ENCODE assay signal across 9 mouse cellular contexts in genomic region chr2:152652901-152653620, GRCm38 (mm10). TPM values are rescaled to one million over a fixed set of nuclear protein-coding genes. Genes with fewer than 3 reads are reported as not detected.
DNase-seq lines count a peak whose midpoint lies in the region; ATAC-seq and TF ChIP-seq lines count a peak whose summit lies in the region.
"Had no signal": no experiment of that assay in that cellular context is flagged by ENCODE, and none has a peak within 500 bp of the region (broad histone marks: within the 10 kb centered on the region; RNA-seq: fewer than 3 reads in every experiment).

No protein-coding gene starts in this region.

- H3K4me2 ChIP-seq in forebrain, embryonic 15.5 days (replicated peaks) = no peak overlapping the region
- H3K4me2 ChIP-seq in forebrain, embryonic 11.5 days (ENCODE audit: low read depth, low read length, severe bottlenecking) = no peak overlapping the region
- H3K4me2 ChIP-seq: embryonic facial prominence, embryonic 13.5 days had no signal

- H3K4me1 ChIP-seq in forebrain, embryonic 15.5 days = peaks cover 16% of the 10 kb centered on the region
- no peaks in the 10 kb centered on the region for H3K4me1 ChIP-seq in forebrain, embryonic 11.5 days (replicated peaks; ENCODE audit: control insufficient read depth, insufficient read depth, low read length)

- 83% methylated on average over 10 of the region's 10 CpGs for WGBS in forebrain, embryonic 15.5 days
- whole genome bisulfite sequencing in forebrain, embryonic 11.5 days = 83% methylated on average over 10 of the region's 10 CpGs

- H3K79me3 ChIP-seq in C2C12 (ENCODE audit: low read depth) = no peaks in the 10 kb centered on the region

- H3K79me2 ChIP-seq in C2C12 (ENCODE audit: control insufficient read depth, insufficient read depth) = no peaks in the 10 kb centered on the region

- H3K27ac ChIP-seq in forebrain, embryonic 15.5 days (replicated peaks) = peak overlapping the region; percentile 91; the same call in 1 of the 2 replicates
- no peak overlapping the region for H3K27ac ChIP-seq in forebrain, embryonic 11.5 days (ENCODE audit: low read depth, low read length)
- H3K27ac ChIP-seq: embryonic facial prominence, embryonic 13.5 days had no signal

- no peak for DNase-seq in forebrain, embryonic 11.5 days (ENCODE audit: low spot score)
- DNase-seq in gastrocnemius, adult 8-10 months (ENCODE audit: low spot score in 2 of 2) = peak; percentile 41 to 59
- DNase-seq in kidney, adult 9 months = peak; percentile 57
- DNase-seq in monocyte, adult 2 months (ENCODE audit: low read depth in 1 of 2, low spot score in 2 of 2) = peak; percentile 40 to 55
- DNase-seq in T-cell, adult 2 months (ENCODE audit: low spot score) = no peak

- no peak overlapping the region for H3K9ac ChIP-seq in forebrain, embryonic 15.5 days (replicated peaks)
- H3K9ac ChIP-seq in forebrain, embryonic 11.5 days (ENCODE audit: low read length) = no peak overlapping the region
- H3K9ac ChIP-seq: embryonic facial prominence, embryonic 13.5 days had no signal

- no peaks in the 10 kb centered on the region for H3K27me3 ChIP-seq in forebrain, embryonic 15.5 days
- no peaks in the 10 kb centered on the region for H3K27me3 ChIP-seq in forebrain, embryonic 11.5 days (ENCODE audit: control insufficient read depth, insufficient read depth, low read length)
- H3K27me3 ChIP-seq in C2C12 (ENCODE audit: control insufficient read depth, insufficient read depth, insufficient read length) = no peaks in the 10 kb centered on the region
- H3K27me3 ChIP-seq: embryonic facial prominence, embryonic 13.5 days had no signal

- ATAC-seq in forebrain, embryonic 15.5 days (replicated peaks) = no peak
- no peak for ATAC-seq in forebrain, embryonic 11.5 days (replicated peaks; ENCODE audit: low FRiP score)
- no peak for ATAC-seq in cerebellum, adult (ENCODE audit: insufficient number of reproducible peaks, low FRiP score, low TSS enrichment)

- H3K36me3 ChIP-seq in forebrain, embryonic 15.5 days = no peaks in the 10 kb centered on the region
- no peaks in the 10 kb centered on the region for H3K36me3 ChIP-seq in forebrain, embryonic 11.5 days (ENCODE audit: control insufficient read depth, insufficient read depth, low read length)
- H3K36me3 ChIP-seq in C2C12 (ENCODE audit: control insufficient read depth, insufficient read depth) = no peaks in the 10 kb centered on the region
- H3K36me3 ChIP-seq: embryonic facial prominence, embryonic 13.5 days had no signal

- H3K4me3 ChIP-seq in forebrain, embryonic 15.5 days = no peak overlapping the region
- H3K4me3 ChIP-seq in forebrain, embryonic 11.5 days (ENCODE audit: low read depth, low read length) = no peak overlapping the region
- H3K4me3 ChIP-seq in C2C12 (ENCODE audit: insufficient read depth, poor library complexity, severe bottlenecking) = no peak overlapping the region
- H3K4me3 ChIP-seq: embryonic facial prominence, embryonic 13.5 days had no signal

- no peaks in the 10 kb centered on the region for H3K9me3 ChIP-seq in forebrain, embryonic 15.5 days
- H3K9me3 ChIP-seq in forebrain, embryonic 11.5 days (ENCODE audit: control insufficient read depth, low read length) = no peaks in the 10 kb centered on the region
- H3K9me3 ChIP-seq: embryonic facial prominence, embryonic 13.5 days had no signal

- peak overlapping the region; percentile 39 for H3ac ChIP-seq in C2C12 (ENCODE audit: control insufficient read depth, insufficient read length, low read depth)

- TF ChIP-seq CTCF in C2C12 (IDR thresholded peaks at IDR 0.05; ENCODE audit: control insufficient read depth, insufficient read depth, insufficient read length) = no peak

TF ChIP-seq in C2C12, 6 proteins besides CTCF, POLR2A, EP300 and RAD21:
- TF ChIP-seq MAX (IDR thresholded peaks at IDR 0.05) (peak; percentile 50), MYOG (IDR thresholded peaks at IDR 0.05; ENCODE audit: control insufficient read depth, extremely low read depth, insufficient read length) (no peak), MYOD1 (IDR thresholded peaks at IDR 0.05; ENCODE audit: control insufficient read depth, insufficient read length, low read depth) (peak; percentile 12)

RNA-seq across cellular contexts. Expression of gene H13, which starts 16.2 kb away (rescaled TPM):
- polyA plus RNA-seq in forebrain, embryonic 15.5 days (2015; fragmentation: Nextera tagmentation; extraction: Ambion mirVana) = 159 and 164 TPM in 2 replicates
- polyA plus RNA-seq in forebrain, embryonic 11.5 days (2014; fragmentation: Nextera tagmentation; extraction: Ambion mirVana) = 110 and 112 TPM in 2 replicates
- polyA plus RNA-seq in C2C12 (2012; fragmentation: generic; extraction: Trizol) = 136 TPM
- total RNA-seq in gastrocnemius, adult 8-10 months (2022) = 10 to 100 TPM; 25.7 to 34.6 (median 28.7) TPM

RNA-seq across cellular contexts. Expression of gene Rem1, which starts 26.3 kb away (rescaled TPM):
- polyA plus RNA-seq in forebrain, embryonic 15.5 days (2015; fragmentation: Nextera tagmentation; extraction: Ambion mirVana) = 0.36 and 0.62 TPM in 2 replicates
- 0.21 and 0.32 TPM in 2 replicates for polyA plus RNA-seq in forebrain, embryonic 11.5 days (2014; fragmentation: Nextera tagmentation; extraction: Ambion mirVana)
- 38.7 TPM for polyA plus RNA-seq in C2C12 (2012; fragmentation: generic; extraction: Trizol)
- total RNA-seq in gastrocnemius, adult 8-10 months (2022) = 1 to 10 TPM; 1.5 to 2.5 (median 1.7) TPM

RNA-seq across cellular contexts. Expression of gene Defb25, which starts 30.2 kb away (rescaled TPM):
- not detected in 2 replicates for polyA plus RNA-seq in forebrain, embryonic 15.5 days (2015; fragmentation: Nextera tagmentation; extraction: Ambion mirVana)
- polyA plus RNA-seq in forebrain, embryonic 11.5 days (2014; fragmentation: Nextera tagmentation; extraction: Ambion mirVana) = not detected in 2 replicates
- polyA plus RNA-seq in C2C12 (2012; fragmentation: generic; extraction: Trizol) = 3.6 TPM
- total RNA-seq in gastrocnemius, adult 8-10 months (2022) = not detected
- polyA plus RNA-seq: embryonic facial prominence, embryonic 13.5 days had no signal

RNA-seq across cellular contexts. Expression of gene Mcts2, which starts 33.8 kb away (rescaled TPM):
- 33.6 and 34.4 TPM in 2 replicates for polyA plus RNA-seq in forebrain, embryonic 15.5 days (2015; fragmentation: Nextera tagmentation; extraction: Ambion mirVana)
- 37.9 and 39.5 TPM in 2 replicates for polyA plus RNA-seq in forebrain, embryonic 11.5 days (2014; fragmentation: Nextera tagmentation; extraction: Ambion mirVana)
- 24.7 TPM for polyA plus RNA-seq in C2C12 (2012; fragmentation: generic; extraction: Trizol)
- 10 to 100 TPM; 10.2 to 12.8 (median 11.9) TPM for total RNA-seq in gastrocnemius, adult 8-10 months (2022)

RNA-seq across cellular contexts. Expression of gene Defb36, which starts 48.9 kb away (rescaled TPM):
- polyA plus RNA-seq in forebrain, embryonic 15.5 days (2015; fragmentation: Nextera tagmentation; extraction: Ambion mirVana) = not detected in 2 replicates
- not detected in 2 replicates for polyA plus RNA-seq in forebrain, embryonic 11.5 days (2014; fragmentation: Nextera tagmentation; extraction: Ambion mirVana)
- polyA plus RNA-seq in C2C12 (2012; fragmentation: generic; extraction: Trizol) = not detected
- total RNA-seq in gastrocnemius, adult 8-10 months (2022) = not detected
- polyA plus RNA-seq: embryonic facial prominence, embryonic 13.5 days had no signal

Comparison
In these comparisons a context has a peak if more than half of its experiments do, and no peak if none do; other contexts are left out.
1. DNase-seq: peak in gastrocnemius, adult 8-10 months (2 of 2), kidney, adult 9 months (single experiment) and monocyte, adult 2 months (2 of 2); none in forebrain, embryonic 11.5 days (single experiment) and T-cell, adult 2 months (single experiment).
2. RNA of gene Rem1, which starts 26.3 kb away (polyA plus RNA-seq): 38.7 TPM in C2C12 (single experiment); 0.36 to 0.62 TPM in forebrain, embryonic 15.5 days and 0.21 to 0.32 TPM in forebrain, embryonic 11.5 days; every median in the first group is over 10 times any median in the second.